Mouse (Mus musculus) mouse trophoblast stem cell (cell line): ENCODE data around the gene Dapk2.

ENCODE experiments used
- in situ Hi-C, 2 experiments: fragments of 300-500 bp; cut with MseI, MboI; formaldehyde crosslinking; loops; 2 replicates in 1 of 2; 3 replicates in 1 of 2; pipeline ENCODE4 v1.15.1; 2025

Gene Dapk2

DNA sequence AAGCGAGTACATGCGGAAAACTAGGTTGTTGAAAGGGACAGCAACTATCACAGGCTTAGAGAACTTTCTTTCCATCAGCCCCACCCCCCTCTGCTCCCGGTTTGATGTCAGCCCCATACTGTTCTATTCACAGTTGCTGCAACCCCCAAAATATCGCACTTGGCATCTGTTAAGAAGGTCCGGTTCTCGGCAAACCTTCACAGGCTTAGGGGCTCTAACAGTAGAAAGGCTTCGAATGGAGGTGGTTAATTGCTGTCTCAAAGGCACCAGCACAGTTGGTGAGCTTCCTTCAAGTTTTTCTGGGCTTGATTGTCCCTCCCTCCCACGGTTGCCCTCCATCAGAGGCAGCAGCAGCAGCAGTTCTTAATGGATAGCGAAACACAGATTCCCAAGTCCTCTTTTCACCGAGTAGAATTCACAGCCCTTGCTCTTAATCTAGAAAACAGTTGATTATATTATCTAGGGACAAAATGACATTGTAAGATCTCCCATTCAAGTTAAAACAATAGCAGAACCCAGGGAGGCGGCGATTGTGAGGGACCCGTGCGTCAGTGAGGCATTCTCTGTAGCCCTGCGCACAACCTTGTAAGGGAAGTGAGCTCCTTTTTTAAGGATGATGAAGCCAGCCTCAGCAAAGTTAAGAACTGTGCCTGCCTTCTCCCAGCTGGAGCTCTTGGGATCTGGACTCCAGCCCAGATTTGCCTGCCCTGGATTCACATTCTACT is 117.4 kb downstream of the Dapk2 start:
- in situ Hi-C loops, result no loop called here

DNA sequence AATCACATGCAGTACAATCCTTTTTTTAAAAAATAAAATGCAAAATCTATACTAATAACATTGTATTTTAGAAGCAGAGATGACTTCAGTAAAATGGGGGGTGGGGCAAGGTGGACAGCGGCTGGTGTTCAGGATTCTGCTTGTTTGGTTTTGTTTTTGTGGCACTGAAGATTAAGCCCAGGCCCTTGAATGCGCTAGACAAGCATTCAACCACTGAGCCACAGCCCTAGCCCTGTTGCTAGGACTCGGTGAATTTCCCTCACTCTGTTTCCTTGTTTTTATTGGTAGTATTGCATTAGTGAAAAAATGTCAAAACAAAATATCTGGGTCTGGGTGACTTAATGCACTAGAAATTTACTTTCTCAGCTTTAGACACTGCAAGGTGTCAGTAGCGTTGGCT is 118.0 kb downstream of the Dapk2 start:
- in situ Hi-C loops, result no loop called here

DNA sequence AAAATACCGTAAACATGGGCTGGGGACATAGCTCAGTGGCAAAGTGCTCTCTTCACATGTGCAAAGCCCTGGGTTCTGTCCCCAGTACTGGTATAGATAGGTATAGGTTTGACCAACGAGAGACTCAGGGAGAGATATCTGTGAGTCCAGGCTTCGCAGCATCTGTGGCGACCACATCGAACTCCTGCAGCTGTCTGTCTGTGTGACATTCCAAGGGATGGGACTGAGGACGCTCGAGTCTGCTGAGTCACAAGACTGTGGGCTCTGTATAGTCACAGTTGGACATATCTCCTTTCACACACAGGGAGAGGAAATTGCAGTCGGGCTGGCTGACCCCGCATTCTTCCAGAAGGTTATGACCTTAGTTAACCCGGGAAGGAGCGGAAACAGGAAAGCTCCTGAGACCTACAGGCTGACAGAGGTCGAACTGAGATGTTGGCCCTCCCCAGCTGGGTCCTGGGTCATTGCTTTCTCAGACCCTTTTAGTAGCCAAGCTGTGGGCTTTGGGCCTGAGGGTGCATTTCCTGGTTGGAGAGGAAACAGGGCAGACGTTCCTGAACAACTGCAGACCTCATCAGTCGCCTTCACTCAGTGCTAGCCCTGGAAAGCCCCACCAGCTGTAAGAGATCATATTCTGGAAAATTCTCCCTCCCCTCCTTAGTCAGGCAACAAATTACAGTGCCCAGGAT is 118.8 kb downstream of the Dapk2 start:
- in situ Hi-C loops, result no loop called here

- in situ Hi-C loops, result loop anchor here in 1 of 2 experiments (10.0 kb wide), 1 partner anchor 95 kb away; no protein-coding TSS in a partner anchor
Observed at GRCm38 (mm10) chr9:66279647-66280046, 121.6 kb downstream of the Dapk2 start.

DNA sequence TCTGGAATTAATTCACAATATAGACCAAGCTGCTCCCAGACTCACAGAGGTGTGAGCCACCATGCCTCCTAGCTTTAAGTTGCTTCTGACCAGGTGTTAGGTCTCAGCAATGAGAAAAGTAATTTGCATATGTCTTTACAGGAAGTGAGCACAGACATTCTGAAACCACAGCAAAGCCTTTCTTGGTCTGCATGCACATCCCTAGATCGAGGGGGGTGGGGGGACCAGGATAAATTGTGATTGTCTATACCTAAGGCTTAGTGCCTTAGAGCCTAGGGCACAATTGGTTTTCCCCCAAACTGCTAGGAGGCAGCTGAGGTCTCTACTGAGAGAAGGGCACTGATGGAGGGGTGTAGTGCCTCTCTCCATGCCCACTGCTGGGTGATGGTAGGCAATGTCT is 122.5 kb downstream of the Dapk2 start:
- in situ Hi-C loops, result loop anchor here in 1 of 2 experiments (10.0 kb wide), 1 partner anchor 94 kb away; no protein-coding TSS in a partner anchor

GRCm38 (mm10) chr9:66281501-66281951 is 123.5 kb downstream of the Dapk2 start:
- in situ Hi-C loops, result loop anchor here in 1 of 2 experiments (10.0 kb wide), 1 partner anchor 93 kb away; no protein-coding TSS in a partner anchor

GRCm38 (mm10) chr9:66282582-66282981 is 124.6 kb downstream of the Dapk2 start:
- in situ Hi-C loops, result loop anchor here in 1 of 2 experiments (10.0 kb wide), 1 partner anchor 92 kb away; no protein-coding TSS in a partner anchor

- in situ Hi-C loops, result loop anchor here in 1 of 2 experiments (10.0 kb wide), 1 partner anchor 91 kb away; no protein-coding TSS in a partner anchor
Observed at GRCm38 (mm10) chr9:66283565-66284203, 125.7 kb downstream of the Dapk2 start.

GRCm38 (mm10) chr9:66285241-66285640 is 127.2 kb downstream of the Dapk2 start:
- in situ Hi-C loops, result loop anchor here in 1 of 2 experiments (10.0 kb wide), 1 partner anchor 90 kb away; no protein-coding TSS in a partner anchor

DNA sequence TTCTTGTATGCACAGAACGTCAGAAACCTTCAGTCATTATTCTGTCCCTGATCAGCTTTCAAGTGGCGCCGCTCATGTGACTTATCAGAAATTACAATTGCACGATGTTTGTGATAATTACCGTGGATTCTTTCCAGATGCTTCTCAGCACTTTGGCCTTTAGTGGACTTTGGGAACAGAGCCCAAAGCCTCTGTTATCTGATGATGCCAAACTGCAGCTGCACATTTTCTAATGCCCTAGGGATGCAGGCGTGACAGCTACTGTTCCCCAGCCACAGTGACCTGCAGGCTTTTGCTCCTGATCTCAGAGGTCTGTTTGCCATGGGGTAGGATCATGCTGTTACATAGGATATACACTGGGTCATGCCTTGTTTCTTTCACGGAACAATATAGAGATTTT is 127.9 kb downstream of the Dapk2 start:
- in situ Hi-C loops, result loop anchor here in 1 of 2 experiments (10.0 kb wide), 1 partner anchor 89 kb away; no protein-coding TSS in a partner anchor

DNA sequence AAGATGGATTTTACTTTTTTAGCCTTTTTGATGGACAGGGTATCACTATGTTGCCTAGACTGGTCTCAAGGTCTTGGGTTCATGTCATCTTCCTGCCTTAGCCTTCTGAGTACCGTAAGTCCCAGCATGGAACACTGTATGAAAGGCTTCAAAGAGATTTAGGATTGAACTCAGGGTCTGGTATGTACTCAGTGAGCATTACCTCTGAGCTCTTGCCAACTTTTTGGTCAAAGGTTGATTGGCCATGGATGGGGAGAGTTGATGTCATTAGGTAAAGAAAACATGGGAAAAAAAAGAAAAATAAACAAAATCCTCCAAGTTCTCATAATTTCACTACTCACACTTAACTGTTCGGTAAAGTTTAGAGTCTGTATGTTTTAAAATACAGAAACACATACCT is 132.7 kb downstream of the Dapk2 start:
- in situ Hi-C loops, result no loop called here

DNA sequence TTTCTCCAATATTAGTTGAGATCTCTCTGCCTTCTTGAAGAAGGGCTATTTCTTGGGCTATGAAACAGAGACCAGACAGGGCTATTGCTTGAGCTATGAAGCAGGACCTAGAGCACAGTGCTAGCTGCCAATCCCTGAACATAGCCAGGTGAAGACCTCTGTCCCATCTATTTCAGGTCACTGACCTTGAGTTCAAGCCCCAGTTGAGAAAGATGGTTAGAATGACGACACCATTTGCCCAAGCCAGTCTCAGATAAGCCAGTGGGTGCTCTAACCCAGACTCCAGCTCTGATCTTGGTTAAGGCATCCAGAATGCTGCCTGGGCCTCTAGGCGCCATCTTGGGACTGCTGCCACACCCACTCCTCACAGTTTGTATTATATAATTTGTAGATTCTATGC is 135.3 kb downstream of the Dapk2 start:
- in situ Hi-C loops, result no loop called here

- in situ Hi-C loops, result no loop called here
Observed at GRCm38 (mm10) chr9:66294227-66294626, 136.2 kb downstream of the Dapk2 start.

GRCm38 (mm10) chr9:66294980-66295410 is 137.0 kb downstream of the Dapk2 start:
- in situ Hi-C loops, result no loop called here

DNA sequence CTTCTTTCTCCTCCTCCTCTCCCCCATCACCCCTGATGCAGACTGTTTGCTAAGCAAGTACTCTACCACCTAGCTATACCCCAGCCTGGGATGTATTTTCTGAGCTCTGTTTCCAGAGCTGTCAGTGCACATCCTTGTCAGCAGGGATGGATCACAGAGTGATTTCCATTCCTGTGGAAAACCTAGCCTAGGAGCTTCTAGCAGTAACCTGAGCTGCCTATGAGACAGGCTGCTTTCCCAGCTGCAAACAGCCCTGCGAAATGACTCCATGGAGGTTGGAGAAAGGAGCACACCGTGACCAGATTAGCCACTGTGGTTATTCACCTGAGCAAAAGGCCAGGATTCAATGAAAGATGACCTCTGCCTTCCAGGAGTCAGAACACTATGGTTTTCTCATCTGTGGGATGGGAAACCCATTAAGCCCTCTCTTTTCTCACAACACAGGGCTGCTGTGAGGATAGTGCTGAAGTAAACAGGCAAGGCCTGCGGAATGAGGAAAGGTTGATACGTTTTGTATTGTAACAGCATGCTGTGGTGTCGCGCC is 137.6 kb downstream of the Dapk2 start:
- in situ Hi-C loops, result no loop called here

DNA sequence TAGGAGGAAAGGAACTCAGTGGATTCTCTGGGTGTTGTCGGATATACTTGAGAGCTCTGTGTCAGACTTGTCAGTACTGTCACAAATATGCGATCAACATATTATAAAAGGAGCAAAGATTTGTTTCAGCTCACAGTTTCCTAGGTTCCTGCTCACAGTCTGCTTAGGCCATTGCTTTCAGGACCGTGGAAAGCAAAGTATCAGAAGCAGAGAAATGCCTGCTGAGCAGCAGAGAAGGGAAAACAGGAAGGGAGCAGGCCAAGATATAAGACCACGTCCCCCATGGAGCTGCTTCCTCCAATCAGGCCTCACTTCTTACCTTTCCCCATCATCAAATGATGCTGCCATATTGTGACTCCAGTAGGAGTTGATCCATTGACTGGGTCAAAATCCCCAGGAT is 140.8 kb downstream of the Dapk2 start:
- in situ Hi-C loops, result no loop called here

DNA sequence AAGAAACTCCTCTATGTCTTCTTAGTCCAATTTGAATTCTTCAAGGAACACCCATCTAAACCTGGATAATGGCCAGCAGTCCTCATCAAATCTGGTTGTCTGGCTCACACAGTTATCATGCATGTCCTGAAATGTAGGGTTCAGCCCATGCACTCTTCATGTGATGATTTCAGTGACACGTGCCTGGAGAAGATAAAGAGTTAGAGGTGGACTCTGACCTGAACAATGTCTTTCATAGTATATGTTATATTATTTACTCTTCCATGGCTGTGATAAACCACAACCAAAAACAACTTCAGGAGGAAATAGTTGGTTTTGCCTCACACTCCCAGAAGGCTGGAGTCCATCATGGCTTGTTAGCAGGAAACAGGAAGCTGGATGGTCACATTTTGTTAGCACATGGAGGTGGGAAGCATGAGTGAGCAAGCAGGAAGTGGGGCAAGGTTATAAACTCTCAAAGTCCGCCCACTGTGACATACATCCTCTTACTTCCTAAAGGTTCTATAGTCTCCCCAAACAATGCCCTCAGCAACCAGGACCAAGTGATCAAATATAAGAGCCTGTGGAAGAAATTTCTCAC is 142.5 kb downstream of the Dapk2 start:
- in situ Hi-C loops, result no loop called here

DNA sequence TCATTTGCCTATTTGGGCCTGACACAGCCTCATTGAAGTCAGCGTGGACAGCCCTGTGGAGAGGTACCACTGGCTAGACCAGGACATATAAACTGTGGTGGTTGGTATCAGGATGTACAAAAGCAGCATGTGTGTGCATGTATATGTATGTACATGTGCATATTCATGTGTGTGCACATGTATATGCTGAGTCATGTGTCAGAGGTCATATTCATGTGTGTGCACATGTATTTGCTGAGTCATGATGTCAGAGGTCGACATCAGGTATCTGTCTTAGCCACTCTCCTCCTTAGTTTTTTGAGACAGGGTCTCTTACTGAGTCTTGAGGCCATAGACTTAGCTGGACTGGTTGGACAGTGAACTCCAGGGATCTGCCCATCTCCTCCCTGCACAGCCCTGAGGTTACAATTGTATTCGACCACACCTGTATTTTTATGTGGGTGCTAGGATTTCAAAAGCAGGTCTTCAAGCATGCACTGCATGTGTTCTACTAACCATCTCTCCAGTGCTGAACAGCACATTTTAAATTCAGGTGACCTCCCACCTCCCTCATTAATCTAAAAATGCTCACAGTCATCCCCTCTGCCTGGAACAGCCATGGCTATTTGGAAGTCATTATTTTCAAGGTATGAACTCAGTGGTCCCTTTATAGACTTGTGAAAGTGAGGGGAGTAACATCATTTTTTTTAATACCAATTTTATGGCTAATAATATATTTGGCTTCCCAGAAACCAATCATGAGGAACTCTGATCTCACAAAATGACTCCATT is 146.5 kb downstream of the Dapk2 start:
- in situ Hi-C loops, result no loop called here

DNA sequence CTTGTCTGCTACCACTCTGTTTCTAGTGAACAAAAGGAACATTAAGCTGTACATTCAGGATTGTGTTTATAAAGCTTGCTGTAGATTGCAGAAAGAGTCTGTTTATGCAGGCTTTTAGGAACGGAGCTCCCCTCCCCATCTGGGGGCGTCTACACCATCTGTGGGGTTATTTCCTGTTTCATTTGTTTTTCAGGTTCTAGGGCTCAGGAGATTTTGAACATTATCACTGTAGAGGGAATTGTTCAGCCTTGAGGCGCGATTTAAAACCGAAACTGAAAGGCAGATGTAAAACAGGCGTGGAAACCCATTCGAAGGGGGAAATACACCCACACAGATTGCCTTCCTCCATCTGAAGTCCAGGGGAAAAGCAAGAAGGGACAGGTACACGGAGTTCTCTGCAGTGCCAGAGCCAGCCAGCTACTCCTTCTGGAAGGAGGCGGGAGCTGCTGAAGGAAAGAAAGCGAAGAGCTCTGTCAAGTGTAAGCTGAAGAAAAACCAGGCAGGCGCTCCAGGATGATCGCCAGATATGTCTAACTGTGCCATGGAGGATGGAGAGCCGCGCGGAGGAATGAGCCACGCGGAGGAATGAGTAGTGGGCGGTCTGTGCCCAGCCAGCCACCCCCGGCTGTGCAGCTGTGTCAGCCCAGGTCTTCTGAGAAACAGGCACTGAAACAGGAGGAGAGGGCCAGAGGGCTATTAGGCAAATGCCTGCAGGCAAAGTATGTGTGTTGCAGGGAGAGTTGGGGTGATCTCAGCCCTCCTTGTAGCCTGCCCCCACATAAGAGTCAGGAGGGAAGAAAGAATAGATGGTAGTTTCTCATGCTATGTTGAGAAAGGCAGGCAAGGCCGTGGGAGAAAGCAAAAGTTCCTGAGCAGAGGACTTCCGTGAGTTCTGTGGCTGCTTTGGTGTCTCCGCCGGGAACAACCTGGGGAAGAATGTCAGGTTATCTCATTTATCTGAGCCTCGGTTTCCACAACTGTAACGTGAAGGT is 147.4 kb downstream of the Dapk2 start:
- in situ Hi-C loops, result no loop called here
